Mouse (Mus musculus): Measurements from ENCODE around the gene Tbl1x.

DNA sequence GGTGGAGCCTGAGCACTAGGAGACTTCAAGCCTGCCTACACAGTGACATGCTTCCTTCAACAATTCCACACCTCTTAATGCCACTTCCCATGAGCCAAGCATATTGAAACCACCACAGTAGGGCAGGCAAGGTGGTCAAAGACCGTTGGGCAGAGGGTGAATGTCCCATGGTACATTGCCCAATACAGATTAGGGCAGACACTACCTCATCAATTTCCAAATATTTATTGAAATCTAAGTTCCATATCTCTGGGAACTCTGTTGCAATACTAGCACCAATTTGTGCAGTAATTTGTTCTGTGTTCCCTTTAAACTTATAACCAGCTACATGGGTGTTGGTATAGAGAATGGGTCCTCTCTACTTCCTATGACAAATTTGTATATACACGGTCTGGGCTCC is 154.2 kb downstream of the Tbl1x start:
- TF ChIP-seq CTCF (IDR thresholded peaks at IDR 0.05; ENCODE audit: control insufficient read depth, insufficient read depth, insufficient read length) (no peak), MAX (IDR thresholded peaks at IDR 0.05) (no peak), USF1 (IDR thresholded peaks at IDR 0.05; ENCODE audit: low read depth) (no peak), CEBPB (IDR thresholded peaks at IDR 0.05; ENCODE audit: low read depth) (no peak), FOSL1 (IDR thresholded peaks at IDR 0.05; ENCODE audit: insufficient read depth, low read length, poor library complexity, severe bottlenecking) (no peak), MYOD1 (IDR thresholded peaks at IDR 0.05; ENCODE audit: control insufficient read depth, insufficient read length, low read depth) (no peak)

Data from C2C12 (cell line).